10 mouse cellular contexts compared by ENCODE assay signal in the genomic region with DNA sequence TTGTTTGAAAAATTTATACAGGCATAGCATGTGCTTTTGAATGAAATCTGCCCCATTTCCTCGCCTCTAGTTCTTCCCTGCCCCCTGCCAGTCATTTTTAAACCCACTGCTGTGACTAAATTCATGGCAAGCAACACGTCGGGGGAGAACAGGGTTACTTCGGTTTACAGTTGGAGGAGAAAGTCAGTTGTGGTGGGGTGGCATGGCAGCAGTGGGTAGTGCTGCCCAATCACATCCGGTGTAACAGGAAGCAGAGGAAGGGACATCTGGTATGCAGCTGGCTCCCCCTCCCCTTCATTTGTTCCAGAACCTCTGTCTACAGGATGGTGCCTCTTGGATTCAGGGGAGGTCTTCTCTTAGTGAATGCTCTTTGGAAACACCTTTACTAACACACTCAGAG.
"Had no signal": no experiment of that assay in that cellular context is flagged by ENCODE, and none has a peak within 500 bp of the region (broad histone marks: within the 10 kb centered on the region; RNA-seq: fewer than 3 reads in every experiment).

No protein-coding gene starts in this region.

- H3K27me3 ChIP-seq: limb, embryonic 12.5 days; midbrain, embryonic 13.5 days had no signal

- H3K36me3 ChIP-seq: limb, embryonic 12.5 days; midbrain, embryonic 13.5 days had no signal

- H3K27ac ChIP-seq: limb, embryonic 12.5 days; liver, embryonic 14.5 days; midbrain, embryonic 13.5 days had no signal

- H3K4me1 ChIP-seq: midbrain, embryonic 13.5 days had no signal

- H3K9me3 ChIP-seq: limb, embryonic 12.5 days; midbrain, embryonic 13.5 days had no signal

- H3K9ac ChIP-seq: limb, embryonic 12.5 days; liver, embryonic 14.5 days; midbrain, embryonic 13.5 days had no signal

- ATAC-seq: midbrain, embryonic 13.5 days had no signal

- DNase-seq: kidney, adult 8-10 months; kidney, postnatal 25 days; layer of hippocampus, adult 9-11 months; layer of hippocampus, postnatal 36 days; liver; lung, adult 18-20 months; right cerebral cortex, postnatal 14 days had no signal

- H3K4me3 ChIP-seq: limb, embryonic 12.5 days; midbrain, embryonic 13.5 days had no signal

- H3K4me2 ChIP-seq: limb, embryonic 12.5 days; midbrain, embryonic 13.5 days had no signal
